Mouse (Mus musculus) adrenal gland, adult 8-10 months (tissue): ENCODE measurements around the gene Gm10964. TPM values are rescaled to one million over a fixed set of nuclear protein-coding genes. Genes with fewer than 3 reads are reported as not detected.

Source experiments
- DNase-seq: peaks from one replicate; pipeline ENCODE4 v3.0.0; 2022
- total RNA-seq, 4 experiments: library from RNA; stranded (reverse); gene quantifications; 2 replicates each; pipeline ENCODE4 v1.2.4; 2022

Gene Gm10964
- total RNA-seq: not detected

DNA sequence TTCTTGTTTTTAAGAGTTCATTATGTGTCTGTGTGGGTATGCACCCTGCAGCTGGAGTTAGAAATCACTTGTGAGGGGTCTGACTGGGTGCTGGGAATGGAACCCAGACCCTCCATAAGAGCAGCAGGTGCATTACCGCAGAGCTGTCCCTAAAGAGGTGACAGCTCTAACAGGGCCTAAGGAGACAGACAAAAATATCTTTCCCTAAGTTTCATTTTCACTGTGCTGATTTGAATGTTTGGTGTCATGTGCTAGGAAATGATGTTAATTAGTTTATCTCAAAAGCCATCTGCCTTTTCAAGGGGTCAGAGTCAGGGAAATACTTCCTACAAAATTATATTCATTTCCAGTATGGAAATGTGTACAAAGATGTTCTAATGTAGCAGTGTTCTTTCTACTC is at the start of gene Gm10964:
TSS of gene Gm10964 (plus strand) at position 38 of the 400 bp plus-strand sequence.
- no peak for DNase-seq

DNA sequence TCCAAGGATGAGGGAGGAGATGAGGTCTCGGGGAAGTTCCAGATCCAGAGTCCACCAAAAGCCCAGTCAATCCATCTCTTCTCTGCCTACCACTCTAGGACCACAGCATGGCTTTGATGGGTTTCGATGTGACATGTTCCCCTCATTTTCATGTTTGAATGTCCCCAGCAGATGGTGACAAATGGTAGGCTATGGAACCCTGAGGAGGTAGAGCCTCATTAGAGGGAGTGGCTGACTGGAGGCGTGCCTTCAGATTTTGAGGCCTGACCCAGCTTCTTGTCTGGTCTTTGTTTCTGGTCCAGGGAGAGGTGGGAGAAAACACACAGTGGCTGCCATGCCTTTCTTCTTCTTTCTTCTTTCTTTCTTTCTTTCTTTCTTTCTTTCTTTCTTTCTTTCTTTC is 48.7 kb upstream of the Gm10964 start:
- no peak for DNase-seq

DNA sequence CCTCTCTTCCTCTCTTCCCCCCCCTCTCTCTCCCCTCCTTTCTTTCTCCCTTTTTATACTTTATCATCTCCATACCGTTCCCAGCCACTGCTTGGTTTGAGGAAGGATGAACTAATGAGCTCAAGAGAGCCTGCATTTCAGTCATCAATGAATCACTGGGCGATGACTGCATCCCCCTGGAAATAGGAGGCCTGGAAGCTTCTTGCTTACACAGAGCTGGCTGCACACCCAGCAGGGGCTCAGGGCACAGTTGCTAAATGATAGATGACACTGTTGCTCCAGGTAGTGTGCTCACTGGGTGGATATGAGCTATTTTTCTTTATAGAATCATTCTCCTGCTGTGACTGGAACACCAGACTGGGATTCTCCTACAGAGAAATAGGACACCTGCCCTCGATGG is 43.6 kb upstream of the Gm10964 start:
- DNase-seq: no peak

- DNase-seq: no peak
Observed at GRCm38 (mm10) chr3:103696388-103696925, 42.7 kb upstream of the Gm10964 start.

DNA sequence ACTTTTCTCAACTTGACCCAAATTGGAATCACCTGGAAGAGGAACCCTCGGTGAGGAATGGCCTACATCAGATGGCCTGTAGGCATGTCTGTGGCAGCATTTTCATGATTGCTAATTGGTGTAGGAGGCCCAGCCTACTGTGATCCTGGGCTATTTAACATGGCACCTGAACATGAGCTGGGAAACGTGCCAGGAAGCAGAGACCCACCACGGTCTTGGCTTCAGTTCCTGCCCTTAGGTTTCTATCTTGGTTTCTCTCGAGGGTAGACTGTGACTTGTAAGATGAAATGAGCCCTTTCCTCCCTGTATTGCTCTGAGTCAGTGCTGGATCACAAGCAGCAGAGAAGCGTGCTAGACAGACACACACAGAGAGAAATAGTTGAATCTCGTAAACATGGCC is 34.5 kb upstream of the Gm10964 start:
- no peak for DNase-seq

DNA sequence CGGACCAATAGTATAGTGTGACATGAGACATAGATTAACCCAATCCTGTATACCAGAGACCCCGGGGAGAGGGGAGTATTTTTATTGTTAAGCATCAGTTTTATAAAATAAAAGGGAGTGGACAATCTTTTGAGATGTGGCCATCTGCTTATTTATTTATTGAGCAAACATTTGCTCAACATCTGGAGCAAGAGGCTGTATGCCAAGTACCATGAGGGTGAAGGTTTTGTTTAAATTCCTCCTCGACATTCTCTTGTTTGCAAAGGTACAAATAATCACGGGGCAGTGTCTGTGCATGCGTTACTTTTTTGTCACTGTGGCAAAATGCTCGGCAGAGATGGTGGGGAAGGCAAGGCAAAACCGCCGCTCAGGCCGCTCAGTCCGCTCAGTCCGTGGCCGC is 33.7 kb upstream of the Gm10964 start:
- DNase-seq: no peak

DNA sequence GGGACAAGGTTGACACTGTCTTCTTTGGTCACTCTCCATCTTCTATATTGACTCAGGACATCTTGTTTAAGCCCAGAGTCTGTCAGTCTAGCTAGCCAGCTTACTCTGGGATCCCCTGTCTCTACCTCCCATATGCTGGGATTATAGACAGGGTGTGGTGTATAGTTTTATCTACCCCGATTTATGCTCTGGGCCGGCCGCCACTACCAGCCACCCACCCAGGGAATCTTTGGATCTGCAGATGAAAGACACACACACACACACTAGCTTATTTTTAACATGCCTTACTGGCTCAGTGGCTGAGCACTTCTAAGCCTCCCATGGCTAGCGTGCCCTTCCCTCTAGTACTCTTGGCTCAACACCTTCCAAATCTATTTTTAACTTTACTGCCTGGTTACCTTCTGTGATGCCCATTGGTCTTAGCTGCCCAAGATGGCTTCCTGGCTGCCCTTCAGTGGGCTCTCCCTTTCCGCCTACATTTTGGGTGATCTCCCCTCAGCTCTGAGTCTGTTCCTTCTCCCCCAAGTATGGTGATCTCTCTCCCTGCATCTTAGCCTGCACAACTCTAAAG is 29.6 kb upstream of the Gm10964 start:
- no peak for DNase-seq

DNA sequence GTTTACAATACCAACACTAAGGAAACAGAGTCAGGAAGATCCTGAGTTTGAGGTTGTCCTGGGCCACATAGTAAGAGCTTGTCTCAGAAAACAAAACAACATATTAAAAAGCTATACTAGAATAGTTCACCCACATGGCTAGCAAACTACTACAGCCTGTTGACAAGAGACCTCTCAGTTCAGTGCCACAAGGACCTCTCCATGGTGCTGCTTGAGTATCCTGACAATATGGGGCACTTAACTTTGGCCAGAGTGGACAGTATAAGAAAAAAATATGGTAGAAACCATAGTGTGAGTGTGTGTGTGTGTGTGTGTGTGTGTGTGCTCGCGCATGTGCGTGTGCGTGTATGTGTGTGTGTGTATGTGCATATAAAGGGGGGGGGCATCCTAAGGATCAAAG is 27.0 kb upstream of the Gm10964 start:
- no peak for DNase-seq

GRCm38 (mm10) chr3:103714236-103714875 is 24.8 kb upstream of the Gm10964 start:
- DNase-seq: no peak

- no peak for DNase-seq
Observed at GRCm38 (mm10) chr3:103714942-103715341, 24.2 kb upstream of the Gm10964 start.

- peak; percentile 21 for DNase-seq
Observed at GRCm38 (mm10) chr3:103715762-103716693, 23.1 kb upstream of the Gm10964 start.

GRCm38 (mm10) chr3:103716774-103717760 is 22.1 kb upstream of the Gm10964 start:
- no peak for DNase-seq

GRCm38 (mm10) chr3:103718728-103719127 is 20.4 kb upstream of the Gm10964 start:
- DNase-seq: no peak

- no peak for DNase-seq
Observed at GRCm38 (mm10) chr3:103724137-103724536, 15.0 kb upstream of the Gm10964 start.

DNA sequence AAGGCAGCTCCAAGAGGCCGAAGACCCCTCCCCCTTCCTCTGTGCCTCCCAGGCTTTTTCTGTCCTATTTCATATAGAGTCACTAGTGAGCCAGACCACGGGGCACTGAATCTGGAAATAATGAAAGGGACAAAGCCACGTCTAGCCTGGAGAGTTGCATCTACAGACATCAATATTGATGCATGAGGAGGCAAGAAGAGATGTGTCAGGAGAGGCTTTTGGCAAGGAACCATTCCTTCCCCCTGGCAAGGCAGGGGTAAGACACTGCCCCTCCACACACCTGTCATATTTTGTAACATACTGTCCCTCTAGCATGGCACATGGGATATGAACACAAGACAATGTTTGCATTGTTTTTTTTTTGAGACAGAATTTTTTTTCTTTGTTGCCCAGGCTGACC is 12.5 kb upstream of the Gm10964 start:
- no peak for DNase-seq

- DNase-seq: no peak
Observed at GRCm38 (mm10) chr3:103727813-103728326, 11.3 kb upstream of the Gm10964 start.

GRCm38 (mm10) chr3:103729850-103730249 is 9.3 kb upstream of the Gm10964 start:
- DNase-seq: no peak

DNA sequence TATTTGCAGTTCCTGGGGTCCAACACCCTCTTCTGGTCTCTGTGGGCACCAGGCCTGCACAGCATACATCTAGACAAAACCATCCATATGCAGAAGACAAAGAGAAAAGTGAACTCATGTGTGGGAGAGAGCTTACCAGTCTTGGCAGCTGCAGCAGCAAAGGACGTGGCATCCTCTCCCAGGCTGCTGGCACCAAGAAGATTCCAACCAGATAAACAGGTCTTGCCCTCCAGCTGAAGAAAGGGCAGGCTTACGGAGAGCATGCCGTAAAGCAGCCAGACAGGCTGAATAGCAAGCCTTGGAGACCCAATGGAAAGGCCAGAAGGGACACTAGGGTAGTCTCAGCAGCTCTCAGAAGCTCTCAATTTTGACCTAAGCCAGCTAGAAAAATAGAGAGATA is 7.0 kb upstream of the Gm10964 start:
- no peak for DNase-seq

- no peak for DNase-seq
Observed at GRCm38 (mm10) chr3:103733176-103733575, 6.0 kb upstream of the Gm10964 start.

DNA sequence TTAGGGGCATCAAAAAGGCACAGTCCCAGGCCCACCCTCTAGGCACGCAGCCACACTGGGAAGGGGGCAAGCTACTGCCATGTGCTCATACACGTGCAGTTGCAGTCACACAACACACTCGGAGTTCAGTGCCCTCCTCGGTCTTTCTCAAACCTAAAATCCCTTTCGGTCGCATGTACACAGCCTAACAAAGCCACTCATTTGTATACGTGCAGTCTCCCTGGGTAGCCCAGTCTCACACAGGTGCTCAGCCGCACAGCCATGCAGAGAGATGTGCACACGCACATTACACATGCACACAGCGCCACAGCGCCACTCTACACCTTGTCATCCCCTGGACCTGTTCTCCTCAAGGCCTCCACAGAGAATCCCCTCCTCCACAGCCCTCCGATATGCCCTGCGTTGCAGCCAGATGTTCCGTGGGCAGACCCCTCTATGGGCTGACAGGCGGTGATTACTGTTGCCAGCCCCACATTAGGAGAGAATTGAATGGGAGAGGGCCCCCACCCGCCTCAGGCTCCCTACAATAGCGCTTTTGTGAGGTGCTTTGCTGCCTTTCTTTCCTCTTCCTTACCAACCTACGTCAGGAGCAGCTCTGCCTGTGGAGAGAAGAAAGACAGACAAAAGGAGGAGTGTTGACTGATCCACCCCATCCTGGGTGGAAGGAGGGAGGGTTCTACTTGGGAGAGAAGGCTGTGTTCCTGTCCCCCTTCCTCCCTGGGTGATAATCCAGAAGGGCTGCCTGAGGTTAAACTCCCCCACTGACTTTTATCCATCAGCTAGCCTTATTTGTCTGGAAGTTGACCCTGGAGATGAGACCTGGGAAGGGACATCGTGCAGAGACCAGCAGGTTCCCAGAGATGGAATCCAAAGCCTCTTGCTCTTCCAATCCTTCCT is 5.1 kb upstream of the Gm10964 start:
- DNase-seq: no peak
